In the genomic region with DNA sequence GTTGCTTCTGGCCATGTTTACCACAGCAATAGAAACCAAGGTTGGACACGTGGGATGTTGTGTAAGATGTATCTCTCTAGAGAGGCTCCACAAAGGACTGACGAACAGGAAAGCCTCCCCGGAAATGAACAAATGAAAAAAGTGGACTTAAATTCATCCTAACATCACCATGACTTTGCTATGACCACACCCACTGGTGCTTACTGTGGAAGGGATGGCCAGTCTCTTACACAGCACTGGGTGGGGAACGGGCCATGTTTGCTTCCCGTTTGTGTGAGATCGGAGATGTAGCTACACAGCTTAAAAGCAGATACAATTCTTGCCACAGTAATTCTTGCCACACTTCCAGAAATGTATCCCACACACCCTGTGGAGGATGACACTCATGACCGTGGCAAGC, we compare ENCODE assay signal across 40 mouse cellular contexts. TPM values are rescaled to one million over a fixed set of nuclear protein-coding genes. Genes with fewer than 3 reads are reported as not detected.
"Had no signal": no experiment of that assay in that cellular context is flagged by ENCODE, and none has a peak within 500 bp of the region (broad histone marks: within the 10 kb centered on the region; RNA-seq: fewer than 3 reads in every experiment).

No protein-coding gene starts in this region.

- H3K9ac ChIP-seq: forebrain, postnatal 0 days; heart, embryonic 13.5 days; heart, embryonic 15.5 days; hindbrain, embryonic 13.5 days; hindbrain, embryonic 15.5 days; kidney, embryonic 15.5 days; limb, embryonic 12.5 days had no signal

- ATAC-seq: forebrain, postnatal 0 days; hindbrain, postnatal 0 days; intestine, embryonic 16.5 days had no signal

- H3K36me3 ChIP-seq: heart, embryonic 13.5 days; heart, embryonic 15.5 days; hindbrain, embryonic 13.5 days; hindbrain, embryonic 15.5 days; kidney, embryonic 15.5 days; limb, embryonic 10.5 days; limb, embryonic 12.5 days had no signal

- H3K4me2 ChIP-seq: heart, embryonic 11.5 days; heart, embryonic 13.5 days; heart, embryonic 15.5 days; hindbrain, embryonic 13.5 days; hindbrain, embryonic 15.5 days; kidney, embryonic 15.5 days; limb, embryonic 12.5 days had no signal

- H3K27me3 ChIP-seq: heart, embryonic 13.5 days; hindbrain, embryonic 13.5 days; hindbrain, embryonic 15.5 days; kidney, embryonic 15.5 days; limb, embryonic 12.5 days had no signal

- H3K9me3 ChIP-seq: heart, embryonic 13.5 days; heart, embryonic 15.5 days; hindbrain, embryonic 13.5 days; hindbrain, embryonic 15.5 days; kidney, embryonic 15.5 days; limb, embryonic 10.5 days; limb, embryonic 12.5 days had no signal

- H3K4me3 ChIP-seq: heart, embryonic 13.5 days; heart, embryonic 15.5 days; hindbrain, embryonic 13.5 days; hindbrain, embryonic 15.5 days; kidney, embryonic 15.5 days; limb, embryonic 10.5 days; limb, embryonic 12.5 days had no signal

- H3K4me1 ChIP-seq: heart, embryonic 13.5 days; heart, embryonic 15.5 days; hindbrain, embryonic 15.5 days; limb, embryonic 12.5 days had no signal

- H3K27ac ChIP-seq: heart, embryonic 13.5 days; heart, embryonic 15.5 days; hindbrain, embryonic 13.5 days; hindbrain, embryonic 15.5 days; hindbrain, postnatal 0 days; kidney, embryonic 15.5 days; kidney, postnatal 0 days; limb, embryonic 10.5 days; limb, embryonic 12.5 days had no signal

- DNase-seq: forebrain, postnatal 0 days; gastrocnemius, postnatal 14 days; gastrocnemius, postnatal 36 days; heart, adult 18-20 months; heart, postnatal 14 days; heart, postnatal 36 days; kidney, adult 11 months; kidney, adult 2 months; kidney, adult 9 months; kidney, postnatal 14 days; kidney, postnatal 36 days; layer of hippocampus, adult 9-11 months; layer of hippocampus, postnatal 36 days had no signal

RNA-seq across cellular contexts. Expression of gene Tmprss3, which starts 2.5 kb away (rescaled TPM):
- total RNA-seq: forebrain, postnatal 0 days; gastrocnemius, adult 18-20 months; gastrocnemius, adult 8-10 months; gastrocnemius, postnatal 14 days; gastrocnemius, postnatal 36 days; heart, adult 18-20 months; heart, adult 8-10 months; heart, postnatal 14 days; heart, postnatal 36 days; layer of hippocampus, adult 18-20 months; layer of hippocampus, postnatal 36 days; left cerebral cortex, postnatal 36 days; liver, adult 2 months had no signal
- polyA plus RNA-seq: forebrain, postnatal 0 days; gonadal fat pad, adult 2 months; heart, embryonic 11.5 days; heart, embryonic 13.5 days; heart, embryonic 15.5 days; heart, postnatal 0 days; hindbrain, embryonic 11.5 days; hindbrain, embryonic 15.5 days; kidney, embryonic 15.5 days; large intestine, adult 2 months; limb, embryonic 10.5 days; limb, embryonic 12.5 days; liver, adult 2 months had no signal

RNA-seq across cellular contexts. Expression of gene Ubash3a, which starts 11.4 kb away (rescaled TPM):
- total RNA-seq: gastrocnemius, adult 18-20 months; gastrocnemius, adult 8-10 months; gastrocnemius, postnatal 14 days; heart, postnatal 36 days; left cerebral cortex, adult 18-20 months; left cerebral cortex, postnatal 14 days; left cerebral cortex, postnatal 36 days had no signal
- polyA plus RNA-seq: forebrain, postnatal 0 days; hindbrain, embryonic 15.5 days; hindbrain, postnatal 0 days had no signal

RNA-seq across cellular contexts. Expression of gene Tff1, which starts 31.2 kb away (rescaled TPM):
- total RNA-seq: forebrain, postnatal 0 days; gastrocnemius, adult 18-20 months; gastrocnemius, adult 8-10 months; gastrocnemius, postnatal 14 days; gastrocnemius, postnatal 36 days; heart, adult 18-20 months; heart, adult 8-10 months; heart, postnatal 14 days; heart, postnatal 36 days; hematopoietic stem cell, adult 5-6 weeks; hindbrain, postnatal 0 days; layer of hippocampus, adult 18-20 months; layer of hippocampus, adult 8-10 months; layer of hippocampus, postnatal 14 days; layer of hippocampus, postnatal 36 days; left cerebral cortex, adult 18-20 months; left cerebral cortex, postnatal 14 days; left cerebral cortex, postnatal 36 days; liver, adult 2 months had no signal
- polyA plus RNA-seq: forebrain, postnatal 0 days; heart, embryonic 13.5 days; heart, embryonic 15.5 days; heart, postnatal 0 days; hindbrain, embryonic 11.5 days; hindbrain, embryonic 13.5 days; hindbrain, embryonic 15.5 days; hindbrain, postnatal 0 days; limb, embryonic 10.5 days; limb, embryonic 12.5 days; limb, embryonic 14.5 days had no signal

RNA-seq across cellular contexts. Expression of gene Tff2, which starts 52.2 kb away (rescaled TPM):
- total RNA-seq: forebrain, postnatal 0 days; gastrocnemius, adult 18-20 months; gastrocnemius, adult 8-10 months; gastrocnemius, postnatal 14 days; gastrocnemius, postnatal 36 days; heart, adult 18-20 months; heart, adult 8-10 months; heart, postnatal 36 days; hematopoietic stem cell, adult 5-6 weeks; hindbrain, postnatal 0 days; layer of hippocampus, adult 18-20 months; layer of hippocampus, adult 8-10 months; layer of hippocampus, postnatal 14 days; layer of hippocampus, postnatal 36 days; left cerebral cortex, adult 18-20 months; left cerebral cortex, postnatal 14 days; left cerebral cortex, postnatal 36 days had no signal
- polyA plus RNA-seq: forebrain, postnatal 0 days; heart, embryonic 11.5 days; heart, embryonic 13.5 days; heart, embryonic 15.5 days; heart, postnatal 0 days; hindbrain, embryonic 11.5 days; hindbrain, embryonic 13.5 days; hindbrain, embryonic 15.5 days; hindbrain, postnatal 0 days; limb, embryonic 10.5 days; limb, embryonic 12.5 days; limb, embryonic 14.5 days; liver, adult 2 months had no signal
